Mouse (Mus musculus): Measurements from ENCODE around the gene Camk2d.

GRCm38 (mm10) chr3:126660986-126661385 is 64.9 kb downstream of the Camk2d start:
- TF ChIP-seq CTCF (IDR thresholded peaks at IDR 0.05; ENCODE audit: control insufficient read depth, insufficient read depth, insufficient replicate concordance, low read depth, low read length) (no peak), POLR2A (IDR thresholded peaks at IDR 0.05; ENCODE audit: control insufficient read depth, low read depth, low read length) (no peak)
